Mouse (Mus musculus) liver, postnatal 0 days (tissue): ENCODE measurements around the gene Olfr1313.

ENCODE experiments used
- CTCF ChIP-seq: sonication (generic); IDR thresholded peaks from 2 replicates; pipeline ENCODE4 v1.5.1; 2016; ENCODE audit warnings: antibody characterized with exemption, low read depth
- EP300 ChIP-seq: IDR thresholded peaks from 2 replicates; pipeline ENCODE4 v1.6.1; 2016; ENCODE audit warnings: antibody characterized with exemption, low read depth, mild to moderate bottlenecking

DNA sequence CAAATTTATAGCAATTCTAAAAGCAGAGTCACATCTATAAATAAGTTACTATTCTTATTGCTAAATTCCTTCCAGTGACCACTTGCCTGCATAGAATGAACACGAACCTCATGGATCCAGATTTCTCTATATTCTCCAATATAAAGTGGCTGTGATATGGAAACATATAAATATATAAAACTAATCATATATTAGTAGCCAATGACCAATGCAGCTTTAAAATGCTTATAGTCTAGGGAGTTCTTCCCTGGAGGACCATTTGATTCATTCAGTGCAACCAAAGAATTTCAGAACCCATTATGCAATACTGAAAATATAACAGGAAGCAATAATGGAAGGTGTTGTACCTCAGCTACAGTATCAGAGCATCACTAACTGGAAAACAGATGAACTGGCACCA, 37.7 kb upstream of the Olfr1313 start, which contains the start of gene Olfr1315-ps1:
- TF ChIP-seq CTCF (no peak), EP300 (no peak)
